Mouse (Mus musculus) thymus, adult 2 months (tissue): ENCODE results near the gene Susd6. TPM values are rescaled to one million over a fixed set of nuclear protein-coding genes. Genes with fewer than 3 reads are reported as not detected.
"Not testable (repeated sequence)": the region's sequence is repeated elsewhere in the genome, so short reads cannot be mapped to it uniquely, and the experiment has no call there.

Source experiments
- DNase-seq: peaks from one replicate; pipeline ENCODE4 v3.0.0; 2021
- H3K27ac ChIP-seq: fragments of 200-500 bp; 2 replicates; pipeline ENCODE4 v1.5.1; 2012; ENCODE audit warnings: low read length, control low read depth; ENCODE audit not compliant: control insufficient read depth, insufficient read depth
- H3K27me3 ChIP-seq: fragments of 200-500 bp; 2 replicates; pipeline ENCODE4 v1.6.1; 2012; ENCODE audit warnings: mild to moderate bottlenecking, low read length, moderate library complexity, mixed read lengths; ENCODE audit not compliant: control insufficient read depth, insufficient read depth
- H3K36me3 ChIP-seq: fragments of 200-500 bp; 2 replicates; pipeline ENCODE4 v1.6.1; 2012; ENCODE audit warnings: mild to moderate bottlenecking, low read length, moderate library complexity; ENCODE audit not compliant: control insufficient read depth, insufficient read depth
- H3K4me1 ChIP-seq: fragments of 200-500 bp; replicated peaks from 2 replicates; pipeline ENCODE4 v1.6.1; 2012; ENCODE audit warnings: low read length; ENCODE audit not compliant: control insufficient read depth, insufficient read depth
- H3K4me3 ChIP-seq: fragments of 200-500 bp; 2 replicates; pipeline ENCODE4 v1.5.1; 2012; ENCODE audit warnings: mild to moderate bottlenecking, low read length, control low read depth, moderate library complexity; ENCODE audit not compliant: control insufficient read depth, insufficient read depth
- CTCF ChIP-seq: fragments of 200-500 bp; IDR thresholded peaks from 2 replicates; pipeline ENCODE4 v1.5.1; 2012; ENCODE audit warnings: mild to moderate bottlenecking, control low read depth, low read length, moderate library complexity, borderline replicate concordance; ENCODE audit not compliant: control insufficient read depth, poor library complexity, insufficient read depth; ENCODE audit errors: extremely low read depth
- POLR2A ChIP-seq: fragments of 200-500 bp; IDR thresholded peaks from 2 replicates; pipeline ENCODE4 v1.6.1; 2012; ENCODE audit warnings: mild to moderate bottlenecking, low read length, control low read depth, moderate library complexity; ENCODE audit not compliant: control insufficient read depth, poor library complexity, insufficient read depth; ENCODE audit errors: extremely low read depth
- whole genome bisulfite sequencing: fragments of 180-500 bp; shearing (Covaris S2); methylation state at CpG from one replicate; pipeline ENCODE4 v1.1.7; 2018; 5-methylcytosine and 5-hydroxymethylcytosine counted together
- polyA plus RNA-seq: library from polyadenylated mRNA; depleted of rRNA; stranded (reverse); fragments of >200 nt; gene quantifications from 2 replicates; pipeline ENCODE4 v1.2.3, GENCODE M21; 2012

The Susd6 gene
- polyA plus RNA-seq, 1 experiment: 81.3 TPM

DNA sequence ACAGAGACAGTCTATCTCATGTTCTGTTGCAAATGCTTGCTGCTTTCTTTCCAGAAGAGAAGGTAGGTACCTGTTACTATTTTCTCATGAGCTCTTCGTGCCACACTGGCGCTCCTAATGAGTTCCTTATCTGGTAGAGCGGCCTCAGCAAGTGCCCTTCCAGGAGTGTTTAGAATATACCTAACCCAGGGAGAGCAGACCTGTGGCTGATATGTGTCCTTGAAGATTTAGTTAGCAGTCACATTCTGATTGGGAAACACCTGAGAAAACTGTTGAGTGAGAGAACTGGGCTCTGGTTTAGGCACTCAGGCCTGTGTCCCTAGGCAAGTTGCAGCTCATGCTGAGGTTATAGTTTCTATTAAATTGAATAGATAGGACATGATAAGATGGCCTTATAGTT, 25.6 kb downstream of the Susd6 start:
- 86% methylated on average over 3 of the region's 3 CpGs for WGBS
- no peak overlapping the region; the same call in 1 of the 2 replicates for H3K27ac ChIP-seq
- H3K36me3 ChIP-seq: no peaks in the 10 kb centered on the region
- TF ChIP-seq CTCF: no peak
- no peak for TF ChIP-seq POLR2A
- no peak for DNase-seq
- H3K27me3 ChIP-seq: no peaks in the 10 kb centered on the region
- H3K4me3 ChIP-seq: no peak overlapping the region
- peaks cover 11% of the 10 kb centered on the region for H3K4me1 ChIP-seq

DNA sequence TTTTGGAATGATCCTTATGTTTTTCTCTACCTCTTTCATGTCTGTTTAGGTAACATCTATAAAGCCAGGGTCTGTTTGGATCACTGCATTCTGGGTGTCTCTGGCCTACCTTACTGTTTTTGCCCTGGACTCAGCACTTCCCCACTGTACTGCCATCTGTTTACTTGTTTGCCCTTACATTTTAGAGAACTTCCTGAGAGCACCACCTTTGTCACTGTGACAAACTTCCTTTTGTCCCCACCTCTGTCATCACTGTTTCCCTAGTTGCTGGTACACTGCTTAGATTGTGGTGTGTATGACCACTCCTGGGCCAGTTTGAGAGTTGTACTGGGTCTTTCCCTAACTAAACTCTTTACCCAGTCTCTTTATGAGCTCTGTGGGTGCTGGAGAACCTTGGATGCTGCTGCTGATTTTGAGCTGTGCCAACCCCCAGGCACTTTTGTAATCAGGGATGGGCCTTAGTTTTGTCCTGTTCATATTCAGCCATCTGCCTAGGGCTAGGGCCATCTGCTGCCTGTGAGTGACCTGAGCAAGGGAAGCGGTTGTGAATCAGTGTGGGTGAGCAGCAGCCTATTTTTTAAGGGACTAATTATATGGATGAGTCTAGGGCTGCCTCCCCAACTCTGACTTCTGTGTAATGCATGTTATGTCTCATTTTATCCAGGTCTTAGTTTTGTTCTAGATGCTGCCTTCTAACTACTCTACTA, 26.2 kb downstream of the Susd6 start:
- 85% methylated on average over 1 of the region's 1 CpGs for WGBS
- no peak for DNase-seq
- H3K4me1 ChIP-seq: peaks cover 11% of the 10 kb centered on the region
- TF ChIP-seq CTCF: no peak
- no peak for TF ChIP-seq POLR2A
- 0 out of 2 replicates have a peak overlapping the region, but pooled peaks have one; percentile 21 for H3K27ac ChIP-seq
- no peaks in the 10 kb centered on the region for H3K36me3 ChIP-seq
- no peak overlapping the region for H3K4me3 ChIP-seq
- H3K27me3 ChIP-seq: no peaks in the 10 kb centered on the region

- Histone ChIP-seq H3K36me3 (no peaks in the 10 kb centered on the region), H3K27me3 (no peaks in the 10 kb centered on the region), H3K4me3 (no peak overlapping the region), H3K4me1 (peaks cover 8% of the 10 kb centered on the region), H3K27ac (no peak overlapping the region)
- TF ChIP-seq POLR2A (no peak), CTCF (no peak)
- DNase-seq: no peak
Measured at GRCm38 (mm10) chr12:80817697-80818235, 27.5 kb downstream of the Susd6 start.

DNA sequence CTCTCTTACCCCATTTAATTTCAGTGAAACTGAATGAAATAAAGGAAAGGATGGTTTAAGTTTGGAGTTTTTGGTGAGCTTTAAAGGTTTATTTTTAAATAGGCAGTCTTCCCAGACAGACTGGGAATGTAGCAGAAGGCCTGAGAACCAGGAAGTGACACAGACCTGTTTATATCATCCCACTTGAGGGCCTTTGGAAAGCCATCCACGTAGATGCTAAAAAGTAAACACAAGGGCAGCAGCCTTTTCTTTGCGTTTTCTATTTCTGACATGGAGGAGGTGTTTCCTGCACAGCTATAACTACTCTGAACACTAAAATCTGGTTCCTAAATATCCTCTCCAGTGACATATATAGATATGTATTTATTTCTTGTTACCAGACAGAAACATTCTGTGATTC, 28.7 kb downstream of the Susd6 start:
- 76% methylated on average over 2 of the region's 2 CpGs for WGBS
- not testable (repeated sequence) for DNase-seq, H3K27ac ChIP-seq, H3K4me1 ChIP-seq, H3K4me3 ChIP-seq, H3K27me3 ChIP-seq, H3K36me3 ChIP-seq

DNA sequence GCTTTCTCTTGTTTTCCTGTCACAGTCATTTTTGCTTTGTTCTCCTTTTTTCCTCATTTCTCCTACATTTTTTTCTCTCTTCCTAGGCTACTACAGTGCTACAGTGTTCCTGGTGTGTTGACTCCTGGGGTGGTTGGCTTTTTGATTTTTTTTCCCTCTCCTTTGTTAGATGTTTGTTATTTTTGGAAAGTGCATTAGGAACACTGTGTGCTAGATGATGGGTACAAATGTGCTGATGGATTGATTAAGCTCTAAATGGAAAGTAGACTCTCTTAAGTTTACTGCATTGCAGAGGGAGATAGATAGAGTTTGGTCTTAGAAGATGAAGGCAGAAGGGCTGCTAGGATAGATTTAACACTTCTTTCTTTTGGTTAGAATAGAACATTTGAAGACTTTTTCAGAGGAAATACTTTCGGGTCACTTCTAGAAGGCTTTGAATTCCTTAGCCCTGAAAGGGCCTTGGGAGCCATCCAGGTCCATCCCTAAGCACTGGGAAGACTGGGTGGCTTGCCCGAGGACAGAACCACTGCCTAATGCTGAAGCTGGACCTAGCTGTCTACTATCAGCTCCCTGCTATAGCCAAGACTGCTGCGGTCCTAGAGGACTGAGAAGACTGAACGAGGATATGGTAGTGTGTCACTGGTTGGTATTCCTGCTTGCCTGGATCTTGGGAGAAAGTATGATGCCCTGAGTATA, 31.1 kb downstream of the Susd6 start:
- no peak for TF ChIP-seq CTCF
- TF ChIP-seq POLR2A: no peak
- no peak for DNase-seq
- no peak overlapping the region for H3K4me3 ChIP-seq
- peaks cover 3% of the 10 kb centered on the region for H3K4me1 ChIP-seq
- WGBS: 93% methylated on average over 4 of the region's 4 CpGs
- no peaks in the 10 kb centered on the region for H3K36me3 ChIP-seq
- no peak overlapping the region for H3K27ac ChIP-seq
- no peaks in the 10 kb centered on the region for H3K27me3 ChIP-seq

DNA sequence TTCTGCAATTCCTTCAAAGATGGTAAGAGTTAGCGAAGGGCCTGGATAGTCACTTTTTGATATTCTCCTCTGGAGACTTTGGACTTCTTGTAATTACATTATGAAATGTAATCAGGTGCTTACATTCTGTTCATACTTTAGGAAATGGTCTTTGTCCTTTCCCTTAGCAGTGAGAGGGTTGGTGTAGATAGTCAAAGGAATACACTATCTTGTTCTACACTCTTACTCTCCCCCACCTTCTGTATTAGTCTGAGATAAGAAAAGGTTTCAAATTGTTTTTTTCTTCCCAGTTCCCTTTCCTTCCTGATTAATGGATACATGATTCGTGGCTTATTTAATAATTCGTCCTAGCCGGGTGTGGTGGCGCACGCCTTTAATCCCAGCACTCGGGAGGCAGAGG, 32.2 kb downstream of the Susd6 start:
- no peak overlapping the region for H3K4me3 ChIP-seq
- H3K27ac ChIP-seq: no peak overlapping the region
- TF ChIP-seq POLR2A (no peak), CTCF (no peak)
- no peaks in the 10 kb centered on the region for H3K27me3 ChIP-seq
- H3K4me1 ChIP-seq: peaks cover 4% of the 10 kb centered on the region; the same call in 1 of the 2 replicates
- WGBS: 97% methylated on average over 7 of the region's 7 CpGs
- H3K36me3 ChIP-seq: no peaks in the 10 kb centered on the region
- DNase-seq: no peak
